Mouse (Mus musculus): Measurements from ENCODE around the gene Cep72. TPM values are rescaled to one million over a fixed set of nuclear protein-coding genes. Genes with fewer than 3 reads are reported as not detected.
"Not testable (repeated sequence)": the region's sequence is repeated elsewhere in the genome, so short reads cannot be mapped to it uniquely, and the experiment has no call there.

Cep72 gene
- total RNA-seq (2021) = 1 to 10 TPM; 3.7 to 5.1 TPM
- long read RNA-seq, experiment 1, full-length matches to known transcripts = 1 of 4 reads
- long read RNA-seq, experiment 1, partial matches to known transcripts = 0 of 4 reads
- long read RNA-seq, experiment 1, other reads (novel, unspliced or antisense) = 3 of 4 reads
- long read RNA-seq, experiment 2, partial matches to known transcripts = 0 of 4 reads
- long read RNA-seq, experiment 2, other reads (novel, unspliced or antisense) = 3 of 4 reads

GRCm38 (mm10) chr13:74061613-74062377, at the start of gene Cep72:
Gene Cep72, minus strand, starts transcription at chr13:74062299.
- DNase-seq = peak; percentile 96

- DNase-seq = no peak
Measured at GRCm38 (mm10) chr13:74107410-74107809, 45.3 kb upstream of the Cep72 start.

DNA sequence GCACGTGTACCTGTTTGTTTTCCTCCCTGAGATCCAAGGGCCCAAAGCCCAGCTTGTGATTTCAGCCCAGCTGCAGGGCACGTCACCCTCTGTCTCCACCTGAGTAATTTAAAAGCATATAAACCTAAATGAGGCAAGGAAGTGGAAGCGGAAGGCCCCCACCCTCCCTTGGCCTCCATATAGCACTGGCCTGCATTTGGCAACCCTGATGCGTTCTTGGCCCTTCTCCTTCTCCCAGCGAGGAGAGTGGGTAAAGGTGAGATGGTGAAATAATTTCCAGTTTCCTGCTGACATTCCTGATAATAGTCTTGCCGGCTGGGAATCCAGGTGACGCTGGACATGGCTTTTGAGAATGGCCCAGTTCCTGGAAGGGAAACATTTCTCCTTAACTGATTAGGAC, 42.3 kb upstream of the Cep72 start:
- DNase-seq = no peak

GRCm38 (mm10) chr13:74102831-74103582, 40.9 kb upstream of the Cep72 start:
- no peak for DNase-seq

DNA sequence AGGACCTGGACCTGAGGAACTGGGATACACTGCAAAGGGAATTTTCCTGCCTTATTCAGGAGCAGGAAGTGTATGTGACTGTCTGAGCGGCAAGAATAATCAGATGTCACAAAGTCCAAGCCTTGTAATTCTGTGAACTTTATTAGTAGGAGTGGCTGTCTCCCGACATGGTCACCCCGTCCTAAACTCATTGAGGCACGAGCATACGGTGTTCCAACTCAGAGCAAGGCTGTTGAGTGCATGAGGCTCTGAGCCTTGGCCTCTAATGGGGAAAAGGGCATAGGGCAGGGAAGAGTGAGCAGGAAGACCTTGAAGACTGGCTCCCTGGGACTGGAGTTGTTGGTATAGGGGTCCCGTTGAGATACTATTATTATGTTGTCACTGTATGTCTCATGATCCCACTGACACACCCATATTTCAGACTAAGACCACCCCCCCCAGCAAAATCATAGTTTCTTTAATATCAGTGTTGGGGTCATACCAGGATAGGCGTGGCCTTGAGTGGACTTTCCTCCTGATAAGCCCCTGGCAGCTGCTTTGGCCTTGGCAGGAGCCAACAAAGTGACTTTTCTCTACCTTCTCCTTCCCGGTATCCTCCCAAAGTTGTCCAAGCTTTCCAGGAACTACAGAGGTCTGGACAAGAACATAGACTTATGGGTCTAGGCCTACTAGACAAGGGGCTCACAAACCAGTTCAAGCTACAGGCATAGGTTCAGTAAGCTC, 40.2 kb upstream of the Cep72 start:
- DNase-seq = no peak

GRCm38 (mm10) chr13:74098913-74099312, 36.8 kb upstream of the Cep72 start:
- no peak for DNase-seq

DNA sequence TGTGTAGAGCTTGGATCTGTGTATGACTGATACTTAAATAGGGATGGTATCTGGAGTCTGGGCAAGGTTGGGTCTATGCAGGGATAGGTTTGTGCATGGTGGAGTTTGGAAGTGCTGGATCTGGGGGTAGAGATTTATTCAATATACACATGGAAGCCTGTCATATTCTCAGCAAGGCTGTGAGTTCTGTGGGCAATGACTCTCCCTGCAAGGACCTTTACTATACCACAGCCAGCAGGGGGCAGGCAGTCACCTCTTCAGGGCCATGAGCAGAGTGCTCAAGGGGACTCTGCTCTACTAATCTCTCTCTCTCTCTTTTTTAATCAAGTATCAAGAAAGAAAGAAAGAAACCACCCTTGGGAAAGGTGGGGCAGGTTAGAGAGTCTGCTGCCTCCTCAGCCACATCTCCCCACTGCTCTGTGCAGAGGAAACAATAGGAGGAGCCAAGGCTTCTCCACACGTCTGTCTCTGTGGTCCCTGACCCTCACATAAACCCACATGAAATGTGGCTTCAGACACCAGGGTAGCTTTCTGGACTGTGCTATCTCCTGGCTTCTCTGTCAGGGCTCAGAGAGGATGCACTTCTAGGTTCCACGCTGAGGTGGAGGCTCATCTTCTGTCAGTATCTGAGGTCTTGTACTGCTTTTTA, 34.7 kb upstream of the Cep72 start:
- DNase-seq = peak; percentile 83

- DNase-seq = no peak
Measured at GRCm38 (mm10) chr13:74095936-74096335, 33.8 kb upstream of the Cep72 start.

DNA sequence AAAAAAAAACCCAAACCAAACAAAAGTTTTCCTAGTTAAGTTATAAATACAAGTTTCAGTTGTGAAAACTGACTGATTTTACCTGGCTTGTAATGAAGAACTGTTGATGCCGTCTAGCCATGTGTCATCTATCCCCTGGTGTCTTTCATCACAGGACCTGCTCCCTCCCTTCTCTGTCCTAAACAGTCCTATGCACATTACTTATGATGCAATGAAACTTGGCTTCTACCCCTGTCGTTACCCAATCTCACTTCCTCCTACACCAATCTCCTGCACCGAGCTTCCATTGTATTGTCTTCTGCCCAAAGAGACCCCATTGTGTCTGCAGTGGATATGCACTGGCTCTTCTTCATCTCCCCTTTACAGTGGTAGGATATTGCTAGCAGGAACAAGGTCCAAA, 28.2 kb upstream of the Cep72 start:
- DNase-seq = no peak

DNA sequence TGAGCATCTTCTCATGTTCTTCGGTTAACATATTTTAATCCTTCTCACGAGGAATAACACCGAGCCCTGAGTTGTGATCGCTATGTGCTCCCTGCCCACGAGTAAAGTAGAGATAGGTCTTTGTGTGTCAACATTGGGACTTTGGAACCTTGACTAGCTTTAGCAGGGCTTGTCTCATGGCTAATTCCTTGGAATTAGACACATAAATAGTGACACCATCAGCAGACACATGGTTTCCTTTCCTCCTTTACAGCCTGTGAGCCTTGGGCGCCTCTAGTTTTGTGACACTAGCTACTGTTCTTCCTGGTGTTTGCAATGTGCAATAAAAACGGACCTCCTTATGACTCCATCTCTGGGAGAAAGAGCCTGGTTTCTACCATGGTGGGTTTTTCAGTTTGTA, 11.3 kb upstream of the Cep72 start:
- no peak for DNase-seq

DNA sequence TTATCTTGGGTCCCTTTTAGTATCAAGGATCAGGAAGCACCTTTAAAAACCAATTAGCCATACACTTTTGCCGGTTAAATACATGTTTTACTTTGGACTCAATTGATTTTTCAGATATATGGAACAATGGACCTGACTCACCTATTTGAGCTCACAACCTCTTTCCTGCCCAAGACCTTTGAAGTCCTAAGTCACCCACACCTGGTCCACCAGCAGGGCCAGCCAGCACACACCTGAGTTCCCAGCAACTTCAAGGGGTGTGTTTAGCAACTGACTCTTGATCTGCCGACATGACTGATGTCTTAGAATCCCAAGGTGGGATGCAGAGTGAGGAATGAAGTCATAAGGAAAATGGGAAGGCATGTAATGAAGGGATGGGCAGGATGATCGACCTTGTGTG, 9.6 kb upstream of the Cep72 start:
- no peak for DNase-seq

DNA sequence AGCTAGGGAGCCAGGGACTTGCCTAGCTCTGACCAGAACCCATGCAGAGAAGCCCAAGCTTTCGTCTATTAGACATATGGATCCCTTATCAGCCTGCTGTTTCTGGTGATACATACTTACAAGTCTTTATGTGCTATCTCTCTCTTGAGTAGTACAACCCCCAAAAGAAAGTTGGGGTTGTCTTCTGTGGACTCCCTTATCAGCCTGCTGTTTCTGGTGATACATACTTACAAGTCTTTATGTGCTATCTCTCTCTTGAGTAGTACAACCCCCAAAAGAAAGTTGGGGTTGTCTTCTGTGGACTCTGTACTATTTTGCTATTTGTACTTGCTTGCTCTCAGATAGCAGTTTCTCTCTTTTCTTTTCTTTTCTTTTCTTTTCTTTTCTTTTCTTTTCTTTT, 9.1 kb upstream of the Cep72 start:
- DNase-seq = not testable (repeated sequence)

- no peak for DNase-seq
Measured at GRCm38 (mm10) chr13:74066576-74066975, 4.5 kb upstream of the Cep72 start.

DNA sequence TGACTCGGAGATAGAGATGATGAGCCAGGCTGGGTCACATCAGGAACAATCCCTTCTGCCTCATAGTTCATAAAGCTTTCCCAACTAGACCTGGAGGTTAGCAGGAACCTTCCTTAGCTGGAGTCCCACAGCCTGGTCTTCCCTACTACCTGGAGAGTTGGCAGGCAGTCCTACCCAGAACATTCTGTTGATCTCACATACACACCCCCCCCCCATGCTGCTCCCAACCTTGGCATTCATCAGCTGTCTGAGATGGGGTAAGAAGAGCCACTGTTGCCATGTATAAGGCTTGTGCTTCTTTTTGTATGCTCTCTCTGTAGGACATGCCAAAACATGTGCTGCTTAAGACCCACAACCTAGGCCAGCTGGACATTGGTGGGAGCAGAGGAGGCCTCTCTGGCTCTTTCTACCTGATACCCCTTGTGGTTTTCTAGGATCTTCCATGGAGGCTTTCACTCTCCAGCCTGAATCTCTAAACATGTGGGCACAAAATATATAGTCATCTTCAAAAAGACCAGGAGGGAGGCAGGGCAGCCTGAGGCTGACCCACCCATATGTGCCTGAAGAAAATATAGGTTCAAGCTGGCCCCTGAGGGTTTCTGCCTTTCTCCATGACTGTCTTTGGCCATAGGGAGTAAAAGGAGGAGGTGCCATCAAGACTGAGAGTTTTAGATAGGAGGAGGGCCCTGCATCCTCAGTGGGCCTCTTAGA, 1.4 kb upstream of the Cep72 start:
- no peak for DNase-seq

DNA sequence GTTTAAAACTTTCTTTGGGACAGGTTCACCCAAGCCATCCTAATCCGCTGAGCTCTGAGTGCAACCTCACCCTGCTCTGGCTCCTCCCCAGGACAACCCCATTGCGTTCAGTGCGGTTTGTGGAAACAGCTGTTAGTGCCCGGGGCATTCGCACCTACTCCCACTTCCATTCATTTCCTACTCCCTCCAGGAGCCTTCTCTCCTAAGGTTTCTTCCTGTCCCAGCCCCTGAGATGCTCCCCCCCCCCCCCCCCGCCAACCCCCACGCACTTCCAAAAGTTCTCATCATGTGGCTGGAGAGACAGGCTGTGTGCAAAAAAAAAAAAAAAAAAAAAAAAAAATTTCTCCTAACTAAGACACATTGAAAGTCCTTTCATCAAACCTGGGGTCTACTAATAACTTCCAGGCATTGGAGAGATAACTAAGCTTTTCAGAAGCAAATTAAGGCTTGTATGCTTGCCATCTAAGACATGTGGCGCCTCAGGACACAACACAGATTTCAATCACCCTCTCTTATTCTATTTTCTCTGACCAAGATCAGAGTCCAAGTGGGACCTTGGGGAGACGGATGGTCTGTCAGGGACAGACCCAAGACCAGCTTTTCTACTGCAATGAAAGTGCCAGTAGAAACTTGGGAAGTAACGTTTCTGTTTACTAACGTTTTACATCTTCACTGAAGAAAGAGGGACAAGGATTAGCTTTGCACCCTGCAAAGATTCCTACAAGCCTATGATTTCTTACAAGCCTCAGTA, 454 bp upstream of the Cep72 start:
- DNase-seq = no peak

DNA sequence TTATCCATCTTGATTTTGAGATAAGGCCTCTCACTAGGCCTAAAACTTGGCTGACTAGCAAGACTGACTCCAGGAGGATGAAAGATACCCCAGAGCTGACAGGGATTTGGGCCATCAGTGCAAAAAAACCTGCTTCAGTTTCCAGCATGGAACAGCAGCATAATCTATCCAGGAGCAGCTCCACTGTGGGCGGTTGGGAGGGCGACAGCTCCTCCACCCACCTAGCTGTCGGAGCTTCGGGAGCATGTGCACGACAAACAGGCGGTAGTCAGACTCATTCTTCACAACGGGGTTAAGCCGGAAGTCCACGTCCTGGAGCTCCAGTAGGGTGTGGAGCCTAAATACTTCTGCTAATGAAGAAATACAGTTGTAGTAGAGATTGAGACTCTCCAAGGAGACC, 4.0 kb downstream of the Cep72 start:
- DNase-seq = no peak

- DNase-seq = no peak
Measured at GRCm38 (mm10) chr13:74056194-74056593, 5.9 kb downstream of the Cep72 start.

GRCm38 (mm10) chr13:74039926-74040325, 22.2 kb downstream of the Cep72 start:
- no peak for DNase-seq

GRCm38 (mm10) chr13:74035776-74036175, 26.3 kb downstream of the Cep72 start:
- DNase-seq = peak; percentile 52

GRCm38 (mm10) chr13:74034756-74035155, 27.3 kb downstream of the Cep72 start:
- DNase-seq = no peak

- peak; percentile 33 for DNase-seq
Measured at GRCm38 (mm10) chr13:74031133-74031532, 31.0 kb downstream of the Cep72 start.
